Mouse (Mus musculus): ENCODE results near the gene Cdc27. TPM values are rescaled to one million over a fixed set of nuclear protein-coding genes. Genes with fewer than 3 reads are reported as not detected.

The Cdc27 gene
- total RNA-seq (2021): 10 to 100 TPM; 53.0 to 57.6 TPM
- long read RNA-seq, experiment 1, full-length matches to known transcripts: 1 of 6 reads
- long read RNA-seq, experiment 1, partial matches to known transcripts: 4 of 6 reads
- long read RNA-seq, experiment 1, other reads (novel, unspliced or antisense): 1 of 6 reads
- long read RNA-seq, experiment 2, partial matches to known transcripts: 2 of 6 reads
- long read RNA-seq, experiment 2, other reads (novel, unspliced or antisense): 4 of 6 reads

- DNase-seq: peak; percentile 99
These were observed at the start of gene Cdc27, which contains the start of gene Myl4 for GRCm38 (mm10) chr11:104550406-104550974. Gene Cdc27, minus strand, starts transcription at chr11:104550620. Gene Myl4, plus strand, starts transcription at chr11:104550663.

- no peak for DNase-seq
These were observed 49.0 kb upstream of the Cdc27 start for GRCm38 (mm10) chr11:104599265-104599945.

- no peak for DNase-seq
These were observed 45.9 kb upstream of the Cdc27 start for GRCm38 (mm10) chr11:104596365-104596764.

- no peak for DNase-seq
These were observed 41.8 kb upstream of the Cdc27 start for GRCm38 (mm10) chr11:104592066-104592835.

- peak; percentile 83 for DNase-seq
These were observed 39.7 kb upstream of the Cdc27 start for GRCm38 (mm10) chr11:104590148-104590547.

GRCm38 (mm10) chr11:104589570-104589969 lies 39.1 kb upstream of the Cdc27 start:
- DNase-seq: no peak

GRCm38 (mm10) chr11:104588513-104588912 lies 38.1 kb upstream of the Cdc27 start:
- no peak for DNase-seq

GRCm38 (mm10) chr11:104587904-104588303 lies 37.5 kb upstream of the Cdc27 start:
- DNase-seq: no peak

GRCm38 (mm10) chr11:104585495-104585894 lies 35.1 kb upstream of the Cdc27 start:
- no peak for DNase-seq

- no peak for DNase-seq
These were observed 32.4 kb upstream of the Cdc27 start for GRCm38 (mm10) chr11:104582630-104583364.

GRCm38 (mm10) chr11:104582308-104582606 lies 31.8 kb upstream of the Cdc27 start:
- no peak for DNase-seq

GRCm38 (mm10) chr11:104581446-104582307 lies 31.3 kb upstream of the Cdc27 start:
- no peak for DNase-seq

GRCm38 (mm10) chr11:104580606-104581005 lies 30.2 kb upstream of the Cdc27 start:
- DNase-seq: no peak

GRCm38 (mm10) chr11:104580091-104580490 lies 29.7 kb upstream of the Cdc27 start:
- no peak for DNase-seq

GRCm38 (mm10) chr11:104579575-104579974 lies 29.2 kb upstream of the Cdc27 start:
- DNase-seq: no peak

GRCm38 (mm10) chr11:104579084-104579483 lies 28.7 kb upstream of the Cdc27 start:
- no peak for DNase-seq

GRCm38 (mm10) chr11:104578074-104578473 lies 27.7 kb upstream of the Cdc27 start:
- no peak for DNase-seq

- no peak for DNase-seq
These were observed 26.6 kb upstream of the Cdc27 start for GRCm38 (mm10) chr11:104576772-104577612.

- peak; percentile 15 for DNase-seq
These were observed 22.1 kb upstream of the Cdc27 start for GRCm38 (mm10) chr11:104572566-104572965.

GRCm38 (mm10) chr11:104572091-104572490 lies 21.7 kb upstream of the Cdc27 start:
- no peak for DNase-seq
